Mouse (Mus musculus) regulatory T cell (primary cell): ENCODE results near the gene Dnajc19.

Experiments used
- in situ Hi-C: fragments of 300-600 bp; cut with MboI, MseI; formaldehyde crosslinking; loops from one replicate; pipeline ENCODE4 v1.15.1; 2025; ENCODE audit warnings: high pct_unique_total_duplicates

Gene Dnajc19

DNA sequence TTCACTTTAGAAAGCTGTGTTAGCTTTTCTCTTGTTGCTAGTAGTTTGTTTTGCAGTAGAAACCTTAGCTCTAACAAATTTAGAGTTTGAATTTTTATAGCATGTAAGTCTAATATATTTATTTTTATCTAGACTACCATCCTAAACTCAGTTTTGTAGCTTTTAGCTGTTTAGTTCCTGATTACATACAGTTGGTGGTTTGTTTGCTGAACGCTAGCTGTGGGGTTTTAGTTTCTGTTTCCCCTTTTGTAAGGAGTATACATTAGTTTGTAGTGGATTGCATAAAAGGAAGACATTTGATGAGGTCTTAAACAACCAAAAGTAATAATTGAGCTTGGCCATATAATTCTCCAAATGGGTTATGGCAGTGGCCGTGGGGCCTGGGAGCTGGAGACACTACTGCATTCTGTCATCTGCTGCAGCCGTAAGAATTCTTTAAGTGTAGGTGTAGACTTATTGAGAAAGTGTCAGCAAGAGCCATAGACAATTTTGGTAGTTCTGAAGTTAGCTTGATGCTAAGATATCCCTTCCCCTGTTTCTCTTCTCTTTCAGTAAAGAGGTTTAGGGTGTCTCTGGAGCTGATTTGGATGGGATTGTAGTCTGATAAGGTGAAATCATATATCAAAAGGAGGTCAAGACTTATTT, 47.3 kb downstream of the Dnajc19 start:
- in situ Hi-C loops, result no loop called here

- in situ Hi-C loops, result no loop called here
These were observed 50.5 kb downstream of the Dnajc19 start for GRCm38 (mm10) chr3:34030601-34031000.

- in situ Hi-C loops, result no loop called here
These were observed 52.2 kb downstream of the Dnajc19 start for GRCm38 (mm10) chr3:34028935-34029334.

- in situ Hi-C loops, result no loop called here
These were observed 59.8 kb downstream of the Dnajc19 start for GRCm38 (mm10) chr3:34021259-34021828.

DNA sequence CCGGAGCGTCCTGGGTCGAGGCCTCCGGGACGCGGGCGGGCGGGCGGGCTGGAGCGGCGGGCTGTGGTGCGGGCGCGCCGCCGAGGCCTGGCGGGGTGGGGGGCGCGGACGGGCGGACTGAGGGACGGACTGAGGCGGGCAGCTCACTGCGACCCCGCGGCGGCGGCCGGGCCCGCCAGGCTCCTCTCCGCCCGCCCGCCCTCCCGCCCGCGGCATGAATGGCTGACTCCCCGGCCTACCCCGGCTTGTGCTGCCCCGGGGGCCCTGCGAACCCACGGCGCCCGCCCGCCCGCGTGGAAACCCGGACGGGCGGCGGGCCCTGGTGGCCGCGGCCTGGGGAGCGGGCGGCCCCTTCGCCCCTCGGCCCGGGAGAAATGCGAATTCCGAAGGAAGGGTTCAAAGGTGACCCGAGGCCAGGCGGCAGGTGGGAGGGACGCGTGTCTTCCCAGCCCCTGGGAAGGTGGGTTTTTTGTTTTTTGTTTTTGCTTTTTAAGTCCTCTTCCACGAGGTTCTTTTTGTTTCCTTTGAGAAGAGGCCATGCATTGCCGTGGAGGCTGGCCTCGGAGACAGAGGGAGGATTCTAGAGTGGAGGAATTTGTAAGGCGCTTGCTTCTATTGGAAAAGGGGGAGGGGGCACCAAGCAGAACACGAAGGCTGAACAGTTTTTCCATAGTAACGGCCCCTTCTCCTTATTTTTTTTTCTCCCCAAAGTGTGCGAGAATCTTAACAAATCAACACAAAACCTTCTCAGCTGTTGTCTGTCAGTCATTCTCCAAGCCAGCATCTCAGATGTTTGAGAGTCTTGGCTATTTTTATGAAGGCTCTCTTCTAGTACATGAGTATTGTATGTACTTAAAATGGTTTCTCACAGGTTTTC, 60.5 kb downstream of the Dnajc19 start:
- in situ Hi-C loops, result no loop called here

DNA sequence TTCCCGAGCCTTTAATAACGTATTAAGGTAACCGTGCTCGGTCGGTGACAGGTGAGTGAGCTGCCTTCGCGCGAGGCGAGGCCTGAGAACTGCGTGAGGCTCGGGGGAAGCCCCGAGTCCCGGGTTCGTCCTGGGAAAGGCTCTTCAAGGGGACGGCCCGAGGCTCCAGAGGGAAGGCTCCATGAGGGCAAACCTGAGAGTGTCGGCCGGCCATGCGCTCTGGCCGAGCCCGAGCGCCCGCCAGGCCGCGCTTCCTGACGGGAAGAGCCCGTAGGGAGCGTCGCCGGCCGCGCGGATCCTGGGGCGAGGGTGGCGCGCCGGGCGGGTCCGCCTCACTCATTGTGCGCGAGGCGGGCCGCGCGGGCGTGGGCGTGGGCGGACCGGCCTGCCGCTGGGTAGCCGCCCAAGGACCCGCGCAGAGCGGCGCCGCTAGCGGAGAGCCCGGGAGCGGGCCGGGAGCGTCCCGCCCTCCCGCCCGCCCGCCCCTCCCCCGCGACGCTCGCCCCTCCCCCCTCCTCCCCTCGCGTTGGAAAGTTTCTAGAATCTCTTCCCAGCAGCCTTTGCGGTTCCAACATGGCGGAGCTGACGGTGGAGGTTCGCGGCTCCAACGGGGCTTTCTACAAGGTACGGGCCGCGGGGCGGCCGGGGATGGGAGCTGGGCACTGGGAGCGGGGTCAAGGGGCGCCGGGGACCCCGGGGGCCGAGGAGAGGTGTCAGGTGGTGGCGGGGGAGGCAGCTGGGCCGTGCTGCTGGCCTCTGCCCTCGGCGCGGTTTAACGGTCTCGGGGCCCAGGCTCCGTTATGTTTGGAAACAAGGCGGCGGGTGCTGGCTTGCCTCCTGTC, 61.4 kb downstream of the Dnajc19 start, which contains the start of gene Fxr1:
TSS of gene Fxr1 (plus strand) at position 404 of the 842 bp plus-strand sequence.
- in situ Hi-C loops, result loop anchor here (5.0 to 10.0 kb wide), 3 partner anchors 62 to 215 kb away; partner anchors contain the start of gene Dnajc19

DNA sequence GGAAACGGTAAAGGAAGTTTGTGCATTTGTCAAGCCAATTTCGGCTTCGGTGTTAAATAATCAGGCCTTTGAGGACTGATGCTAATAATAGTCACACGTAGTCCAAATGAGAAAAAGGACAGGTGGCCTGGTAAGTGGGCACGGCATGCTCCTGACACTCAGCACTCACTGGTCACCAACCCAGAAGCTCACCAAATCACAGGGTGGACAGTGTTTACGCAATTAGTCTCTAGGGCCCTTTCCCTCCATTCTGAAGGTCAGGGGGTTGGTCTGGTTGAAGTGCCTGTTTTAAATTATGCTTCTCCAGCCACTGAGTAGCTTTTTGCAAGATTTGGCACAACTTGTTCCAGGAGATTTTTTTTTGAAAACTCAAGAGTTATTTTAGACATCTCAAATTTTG, 72.9 kb downstream of the Dnajc19 start:
- in situ Hi-C loops, result no loop called here

DNA sequence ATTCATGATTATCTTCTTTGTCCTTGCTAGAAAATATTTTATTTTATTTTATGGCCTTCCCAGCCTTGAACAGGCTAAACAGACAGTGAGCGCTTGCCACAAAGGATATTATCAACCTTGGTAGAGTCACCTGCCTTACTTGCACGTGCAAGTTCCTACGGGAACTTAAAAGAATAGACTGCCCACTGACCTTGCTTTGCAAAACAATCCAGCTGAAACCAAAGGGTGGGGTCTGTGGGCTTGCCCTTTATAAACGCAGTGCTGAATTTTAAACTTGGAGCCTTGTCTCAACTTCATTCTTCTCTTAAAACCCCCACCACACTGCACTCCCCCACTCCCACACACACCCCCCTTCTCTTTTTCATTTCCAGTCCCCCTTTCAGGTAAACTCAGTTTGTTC, 73.5 kb downstream of the Dnajc19 start:
- in situ Hi-C loops, result no loop called here

- in situ Hi-C loops, result no loop called here
These were observed 74.3 kb downstream of the Dnajc19 start for GRCm38 (mm10) chr3:34006824-34007223.

- in situ Hi-C loops, result no loop called here
These were observed 74.8 kb downstream of the Dnajc19 start for GRCm38 (mm10) chr3:34006301-34006700.
